Mouse (Mus musculus): ENCODE results near the gene Vmn1r86. TPM values are rescaled to one million over a fixed set of nuclear protein-coding genes. Genes with fewer than 3 reads are reported as not detected.

Gene Vmn1r86
- polyA plus RNA-seq, 1 experiment from 2014 or later = not detected

- Histone ChIP-seq H3K4me3 (replicated peaks; ENCODE audit: low read depth, low read length) (no peak overlapping the region), H3K36me3 (ENCODE audit: insufficient read depth, low read length) (no peaks in the 10 kb centered on the region), H3K27ac (peak overlapping the region; percentile 47; the same call in 1 of the 2 replicates), H3K4me2 (ENCODE audit: low read length) (peak overlapping the region; percentile 69; the same call in 1 of the 2 replicates), H3K9ac (ENCODE audit: low read depth, low read length) (0 out of 2 replicates have a peak overlapping the region, but pooled peaks have one; percentile 60), H3K27me3 (ENCODE audit: insufficient read depth, low read length) (no peaks in the 10 kb centered on the region), H3K4me1 (replicated peaks; ENCODE audit: insufficient read depth, low read length) (no peaks in the 10 kb centered on the region), H3K9me3 (replicated peaks; ENCODE audit: low read length) (no peaks in the 10 kb centered on the region)
- TF ChIP-seq CTCF (IDR thresholded peaks at IDR 0.05; ENCODE audit: low read depth) = no peak
- ATAC-seq (replicated peaks; ENCODE audit: low FRiP score, low read depth) (no peak), DNase-seq (ENCODE audit: low spot score) (no peak)
- WGBS = 96% methylated on average over 2 of the region's 2 CpGs
Observed at GRCm38 (mm10) chr7:13053501-13053900, 66.2 kb downstream of the Vmn1r86 start.

GRCm38 (mm10) chr7:13053001-13053400 lies 66.7 kb downstream of the Vmn1r86 start:
- H3K4me3 ChIP-seq (replicated peaks; ENCODE audit: low read depth, low read length) = no peak overlapping the region
- WGBS = 91% methylated on average over 13 of the region's 13 CpGs
- H3K27ac ChIP-seq = no peak overlapping the region
- no peaks in the 10 kb centered on the region for H3K27me3 ChIP-seq (ENCODE audit: insufficient read depth, low read length)
- DNase-seq (ENCODE audit: low spot score) = no peak
- no peaks in the 10 kb centered on the region for H3K9me3 ChIP-seq (replicated peaks; ENCODE audit: low read length)
- no peaks in the 10 kb centered on the region for H3K36me3 ChIP-seq (ENCODE audit: insufficient read depth, low read length)
- H3K4me1 ChIP-seq (replicated peaks; ENCODE audit: insufficient read depth, low read length) = no peaks in the 10 kb centered on the region
- no peak for TF ChIP-seq CTCF (IDR thresholded peaks at IDR 0.05; ENCODE audit: low read depth)
- H3K4me2 ChIP-seq (ENCODE audit: low read length) = no peak overlapping the region
- no peak for ATAC-seq (replicated peaks; ENCODE audit: low FRiP score, low read depth)
- no peak overlapping the region for H3K9ac ChIP-seq (ENCODE audit: low read depth, low read length)

Other genes starting within 250 kb of the Vmn1r86 start
- gene Zfp128, start 238.7 kb downstream of the Vmn1r86 start, polyA plus RNA-seq (2015; fragmentation: Nextera tagmentation; extraction: Ambion mirVana) = 3.3 and 3.5 TPM in 2 replicates
- 11.8 and 12.9 TPM in 2 replicates for gene Zscan22, start 222.1 kb downstream of the Vmn1r86 start, polyA plus RNA-seq (2015; fragmentation: Nextera tagmentation; extraction: Ambion mirVana)
- 1,052 and 1,143 TPM in 2 replicates for gene Rps5, start 197.6 kb downstream of the Vmn1r86 start, polyA plus RNA-seq (2015; fragmentation: Nextera tagmentation; extraction: Ambion mirVana)
- gene Rnf225, start 192.5 kb downstream of the Vmn1r86 start, polyA plus RNA-seq (2015; fragmentation: Nextera tagmentation; extraction: Ambion mirVana) = 0.29 and 0.32 TPM in 2 replicates
- 7.7 and 8.0 TPM in 2 replicates for gene Zfp324, start 154.1 kb downstream of the Vmn1r86 start, polyA plus RNA-seq (2015; fragmentation: Nextera tagmentation; extraction: Ambion mirVana)
- 6.7 and 7.1 TPM in 2 replicates for gene Zfp446, start 142.1 kb downstream of the Vmn1r86 start, polyA plus RNA-seq (2015; fragmentation: Nextera tagmentation; extraction: Ambion mirVana)
- 0.07 and 0.11 TPM in 2 replicates for gene Slc27a5, start 121.7 kb downstream of the Vmn1r86 start, polyA plus RNA-seq (2015; fragmentation: Nextera tagmentation; extraction: Ambion mirVana)
- 195 and 197 TPM in 2 replicates for gene Trim28, start 120.8 kb downstream of the Vmn1r86 start, polyA plus RNA-seq (2015; fragmentation: Nextera tagmentation; extraction: Ambion mirVana)
- 17.4 and 17.5 TPM in 2 replicates for gene Zbtb45, start 109.9 kb downstream of the Vmn1r86 start, polyA plus RNA-seq (2015; fragmentation: Nextera tagmentation; extraction: Ambion mirVana)
- gene Chmp2a, start 85.1 kb downstream of the Vmn1r86 start, polyA plus RNA-seq (2015; fragmentation: Nextera tagmentation; extraction: Ambion mirVana) = 235 and 240 TPM in 2 replicates
- 123 and 134 TPM in 2 replicates for gene Ube2m, start 81.6 kb downstream of the Vmn1r86 start, polyA plus RNA-seq (2015; fragmentation: Nextera tagmentation; extraction: Ambion mirVana)
- gene Mzf1, start 65.2 kb downstream of the Vmn1r86 start, polyA plus RNA-seq (2015; fragmentation: Nextera tagmentation; extraction: Ambion mirVana) = 2.3 and 2.6 TPM in 2 replicates
- not detected in 2 replicates for gene Vmn1r85, start 24.7 kb downstream of the Vmn1r86 start, polyA plus RNA-seq (2015; fragmentation: Nextera tagmentation; extraction: Ambion mirVana)
- not detected in 2 replicates for gene Vmn1r87, start 20.2 kb upstream of the Vmn1r86 start, polyA plus RNA-seq (2015; fragmentation: Nextera tagmentation; extraction: Ambion mirVana)
- gene Vmn1r88, start 39.7 kb upstream of the Vmn1r86 start, polyA plus RNA-seq (2015; fragmentation: Nextera tagmentation; extraction: Ambion mirVana) = 0.01 TPM in 1 of 2 replicates, not detected in the other
- not detected in 2 replicates for gene Vmn1r89, start 93.1 kb upstream of the Vmn1r86 start, polyA plus RNA-seq (2015; fragmentation: Nextera tagmentation; extraction: Ambion mirVana)
- gene Lig1, start 157.4 kb upstream of the Vmn1r86 start, polyA plus RNA-seq (2015; fragmentation: Nextera tagmentation; extraction: Ambion mirVana) = 49.8 and 61.7 TPM in 2 replicates
- gene Zswim9, start 158.8 kb upstream of the Vmn1r86 start, polyA plus RNA-seq (2015; fragmentation: Nextera tagmentation; extraction: Ambion mirVana) = 5.0 and 5.1 TPM in 2 replicates
- 0.12 and 0.17 TPM in 2 replicates for gene Pla2g4c, start 204.7 kb upstream of the Vmn1r86 start, polyA plus RNA-seq (2015; fragmentation: Nextera tagmentation; extraction: Ambion mirVana)

Measured in kidney, postnatal 0 days (tissue).